Mouse (Mus musculus) forebrain, embryonic 15.5 days (tissue): ENCODE data around the gene Ooep. TPM values are rescaled to one million over a fixed set of nuclear protein-coding genes. Genes with fewer than 3 reads are reported as not detected.
"Not testable (repeated sequence)": the region's sequence is repeated elsewhere in the genome, so short reads cannot be mapped to it uniquely, and the experiment has no call there.

Source experiments
- ATAC-seq: fragments of 200-750 bp; cut with Nextera tagmentation; replicated peaks from 2 replicates; pipeline ENCODE4 v1.8.0; 2017; ENCODE audit warnings: mild to moderate bottlenecking, moderate TSS enrichment, moderate library complexity
- H3K27ac ChIP-seq: fragments of 300-500 bp; sonication (generic); replicated peaks from 2 replicates; pipeline ENCODE4 v1.5.1; 2015; ENCODE audit warnings: mild to moderate bottlenecking, inconsistent platforms
- H3K27me3 ChIP-seq: fragments of 300-500 bp; sonication (generic); 2 replicates; pipeline ENCODE4 v1.6.1; 2015; ENCODE audit warnings: inconsistent platforms
- H3K36me3 ChIP-seq: fragments of 300-500 bp; sonication (generic); 2 replicates; pipeline ENCODE4 v1.6.1; 2015; ENCODE audit warnings: mild to moderate bottlenecking, inconsistent platforms
- H3K4me1 ChIP-seq: fragments of 300-500 bp; sonication (generic); 2 replicates; pipeline ENCODE4 v1.6.1; 2015; ENCODE audit warnings: inconsistent platforms
- H3K4me2 ChIP-seq: fragments of 300-500 bp; sonication (generic); replicated peaks from 2 replicates; pipeline ENCODE4 v1.6.1; 2015; ENCODE audit warnings: mild to moderate bottlenecking, inconsistent platforms
- H3K4me3 ChIP-seq: fragments of 300-500 bp; sonication (generic); 2 replicates; pipeline ENCODE4 v1.5.1; 2015; ENCODE audit warnings: mild to moderate bottlenecking, inconsistent platforms
- H3K9ac ChIP-seq: fragments of 300-500 bp; sonication (generic); replicated peaks from 2 replicates; pipeline ENCODE4 v1.6.1; 2015; ENCODE audit warnings: mild to moderate bottlenecking, inconsistent platforms
- H3K9me3 ChIP-seq: fragments of 300-500 bp; sonication (generic); 2 replicates; pipeline ENCODE4 v1.6.1; 2016; ENCODE audit warnings: inconsistent platforms
- WGBS: fragments of 180-500 bp; shearing (Covaris S2); methylation state at CpG from one replicate; pipeline ENCODE4 v1.1.7; 2015; ENCODE audit warnings: mixed read lengths; 5-methylcytosine and 5-hydroxymethylcytosine counted together
- polyA plus RNA-seq: library from polyadenylated mRNA; unstranded; fragments of >200 nt; fragmentation: Nextera tagmentation; extraction: Ambion mirVana; gene quantifications from 2 replicates; pipeline ENCODE4 v1.2.1, GENCODE M21; 2015

Gene Ooep
- polyA plus RNA-seq, 1 experiment from 2014 or later: 5.1 TPM

GRCm38 (mm10) chr9:78364701-78365100 is 13.8 kb downstream of the Ooep start:
- Histone ChIP-seq H3K36me3 (no peaks in the 10 kb centered on the region), H3K4me2 (no peak overlapping the region), H3K4me3 (no peak overlapping the region), H3K9me3 (no peaks in the 10 kb centered on the region), H3K9ac (no peak overlapping the region), H3K27me3 (no peaks in the 10 kb centered on the region), H3K27ac (no peak overlapping the region), H3K4me1 (no peaks in the 10 kb centered on the region)
- WGBS: 88% methylated on average over 6 of the region's 6 CpGs
- ATAC-seq: no peak

DNA sequence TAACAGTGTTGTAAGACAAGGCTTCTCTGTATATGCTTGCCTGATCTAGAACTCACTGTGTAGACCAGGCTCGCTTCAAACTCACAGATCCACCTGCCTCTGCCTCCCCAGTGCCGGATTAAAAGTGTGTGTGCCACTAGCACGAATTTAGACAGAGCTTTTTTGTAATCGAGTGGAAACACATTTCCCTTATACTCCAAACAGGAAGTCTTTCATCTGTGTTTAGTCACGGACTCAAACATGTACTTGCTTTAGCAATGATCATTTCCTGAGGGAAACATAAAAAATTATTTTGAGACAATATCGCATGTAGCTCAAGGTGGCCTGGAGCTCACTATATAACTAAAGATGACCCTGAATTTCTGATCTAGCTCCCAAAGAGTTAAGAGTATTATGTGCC is 15.2 kb downstream of the Ooep start:
- no peaks in the 10 kb centered on the region for H3K4me1 ChIP-seq
- no peaks in the 10 kb centered on the region for H3K9me3 ChIP-seq
- no peak overlapping the region for H3K9ac ChIP-seq
- H3K27ac ChIP-seq: no peak overlapping the region
- H3K36me3 ChIP-seq: no peaks in the 10 kb centered on the region
- 82% methylated on average over 6 of the region's 6 CpGs for WGBS
- H3K4me2 ChIP-seq: no peak overlapping the region
- H3K27me3 ChIP-seq: no peaks in the 10 kb centered on the region
- ATAC-seq: no peak
- no peak overlapping the region for H3K4me3 ChIP-seq

DNA sequence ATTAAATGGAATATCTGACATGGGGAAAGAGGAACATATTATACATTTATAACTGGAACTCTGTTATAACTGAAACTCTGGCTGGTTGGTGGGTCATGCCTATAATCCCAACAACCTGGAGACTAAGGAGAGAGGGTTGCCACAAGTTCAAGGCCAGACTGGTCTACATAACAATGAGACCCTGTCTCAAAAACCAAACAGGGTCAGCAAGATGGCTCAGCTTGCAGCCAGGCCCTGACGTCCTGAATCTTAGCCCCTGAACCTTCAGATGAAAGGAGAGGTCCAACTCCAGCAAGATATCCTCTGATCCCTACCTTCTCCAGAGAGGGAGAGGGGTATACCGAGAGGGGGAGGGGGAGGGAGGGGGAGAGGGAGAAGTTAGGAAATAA is 18.0 kb downstream of the Ooep start:
- no peaks in the 10 kb centered on the region for H3K36me3 ChIP-seq
- 17% methylated on average over 2 of the region's 2 CpGs for WGBS
- no peaks in the 10 kb centered on the region for H3K4me1 ChIP-seq
- H3K9ac ChIP-seq: no peak overlapping the region
- H3K27me3 ChIP-seq: no peaks in the 10 kb centered on the region
- no peak overlapping the region for H3K27ac ChIP-seq
- no peak for ATAC-seq
- H3K4me3 ChIP-seq: no peak overlapping the region
- H3K9me3 ChIP-seq: no peaks in the 10 kb centered on the region
- no peak overlapping the region for H3K4me2 ChIP-seq

- Histone ChIP-seq H3K4me2 (no peak overlapping the region), H3K27me3 (no peaks in the 10 kb centered on the region), H3K27ac (no peak overlapping the region), H3K4me1 (no peaks in the 10 kb centered on the region), H3K36me3 (no peaks in the 10 kb centered on the region), H3K9ac (no peak overlapping the region), H3K4me3 (no peak overlapping the region), H3K9me3 (no peaks in the 10 kb centered on the region)
- 78% methylated on average over 6 of the region's 6 CpGs for WGBS
- ATAC-seq: no peak
Measured at GRCm38 (mm10) chr9:78359750-78360483, 18.6 kb downstream of the Ooep start.

- peak; percentile 46; the same call in 1 of the 2 replicates for ATAC-seq
- Histone ChIP-seq H3K27ac (no peak overlapping the region), H3K36me3 (no peaks in the 10 kb centered on the region), H3K4me3 (no peak overlapping the region), H3K4me2 (no peak overlapping the region), H3K4me1 (no peaks in the 10 kb centered on the region), H3K27me3 (no peaks in the 10 kb centered on the region), H3K9ac (no peak overlapping the region), H3K9me3 (no peaks in the 10 kb centered on the region)
- WGBS: 16% methylated on average over 9 of the region's 9 CpGs
Measured at GRCm38 (mm10) chr9:78358053-78358452, 20.5 kb downstream of the Ooep start.

DNA sequence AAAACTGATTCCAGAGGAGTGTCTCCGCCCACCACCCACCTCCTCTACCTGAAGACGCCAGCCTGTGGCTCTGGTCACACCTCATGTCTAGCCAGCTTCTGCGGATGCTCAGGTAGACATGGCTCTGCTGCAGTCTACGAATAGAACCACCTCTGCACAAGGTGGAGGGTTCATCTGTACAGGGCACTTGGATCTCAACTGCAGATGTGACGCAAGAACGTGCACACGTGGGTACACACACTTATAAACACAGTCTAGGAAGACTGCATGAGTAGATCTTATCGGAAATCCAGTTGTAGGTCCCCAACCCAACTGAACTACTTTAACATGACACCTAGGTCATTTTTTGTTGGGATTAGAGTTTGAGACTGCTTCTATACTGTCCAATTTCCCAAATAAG is 22.9 kb downstream of the Ooep start, which contains the start of gene Gsta2:
TSS of gene Gsta2 (minus strand) at position 178 of the 400 bp plus-strand sequence.
- Histone ChIP-seq H3K4me1 (no peaks in the 10 kb centered on the region), H3K9ac (no peak within 1 kb of the TSS), H3K4me3 (no peak within 1 kb of the TSS), H3K9me3 (no peaks in the 10 kb centered on the region), H3K4me2 (no peak within 1 kb of the TSS), H3K27ac (no peak within 1 kb of the TSS), H3K36me3 (no peaks in the 10 kb centered on the region), H3K27me3 (no peaks in the 10 kb centered on the region)
- no peak for ATAC-seq
- WGBS: 91% methylated on average over 8 of the region's 8 CpGs

DNA sequence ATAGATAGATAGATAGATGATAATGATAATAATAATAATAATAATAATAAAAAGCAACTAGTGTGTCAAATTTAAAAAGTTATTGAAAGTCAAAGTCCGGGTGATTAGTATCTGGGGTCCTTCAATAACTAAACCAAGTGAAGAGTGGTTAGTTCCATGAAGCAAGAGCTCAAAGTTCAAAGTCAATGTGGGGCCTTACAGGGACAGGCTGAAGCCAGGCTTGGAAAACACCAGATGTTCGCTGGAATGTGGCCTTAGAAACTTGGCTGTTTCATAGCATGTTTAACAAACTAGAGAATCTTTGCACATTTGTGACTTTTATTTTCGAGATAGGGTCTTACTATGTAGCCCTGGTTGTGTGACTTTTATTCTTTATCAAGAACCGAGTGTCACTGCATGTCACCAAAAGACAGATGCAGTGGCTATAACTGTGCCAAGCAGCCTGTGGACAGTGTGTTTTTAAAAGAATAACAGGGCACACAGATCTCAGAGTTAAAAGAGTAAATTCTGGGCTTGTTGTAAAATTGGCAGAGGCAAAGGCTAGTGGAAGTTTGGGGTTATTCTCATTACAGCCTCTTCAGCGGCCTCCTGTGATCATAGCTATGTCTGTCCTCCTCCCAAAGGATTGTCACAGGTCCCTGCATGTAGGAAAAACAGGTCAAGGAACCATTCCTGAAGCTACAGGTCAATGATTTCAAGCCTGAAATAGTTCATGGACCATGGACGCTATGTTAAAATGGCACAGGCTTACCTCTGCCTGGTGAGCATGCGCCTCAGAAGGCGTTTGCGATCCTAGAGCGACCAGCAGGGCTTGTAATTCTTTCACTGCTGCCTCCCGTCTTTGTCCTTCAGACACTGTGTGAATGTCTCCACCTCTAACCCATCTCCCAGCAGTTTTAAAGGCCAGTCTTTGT is 23.6 kb downstream of the Ooep start:
- ATAC-seq: no peak
- WGBS: 84% methylated on average over 11 of the region's 11 CpGs

DNA sequence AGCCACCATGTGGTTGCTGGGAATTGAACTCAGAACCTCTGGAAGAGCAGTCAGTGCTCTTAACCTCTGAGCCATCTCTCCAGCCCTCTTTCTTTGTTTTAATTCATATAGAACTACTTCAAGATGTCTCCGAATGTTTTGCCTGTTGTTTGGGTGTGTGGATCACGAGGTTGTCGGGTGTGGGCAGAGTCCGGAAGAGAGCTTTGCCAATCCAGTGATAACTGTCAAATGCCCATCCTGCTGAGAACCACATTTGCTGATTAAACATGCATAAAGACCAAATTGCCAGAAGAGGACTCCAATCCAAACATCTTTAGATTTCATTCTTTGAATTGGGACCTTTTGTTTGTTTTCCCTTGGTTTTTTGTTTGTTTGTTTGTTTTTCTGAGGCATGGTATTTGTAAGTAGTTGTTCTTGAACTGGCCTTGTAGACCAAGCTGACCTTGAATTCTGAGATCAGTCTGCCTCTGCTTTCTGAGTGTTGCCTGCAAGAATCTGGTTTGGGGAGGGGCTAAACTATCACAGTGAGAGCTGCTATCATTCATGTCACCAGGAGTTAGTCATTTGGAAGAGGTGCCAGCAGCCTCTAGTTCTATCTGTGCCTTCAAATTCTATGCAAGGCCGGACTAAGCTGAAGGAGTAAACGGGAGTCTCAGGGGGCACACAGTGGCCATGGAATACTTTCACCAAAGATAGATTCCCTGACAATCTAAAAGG is 26.9 kb downstream of the Ooep start:
- no peaks in the 10 kb centered on the region for H3K27me3 ChIP-seq
- no peaks in the 10 kb centered on the region for H3K4me1 ChIP-seq
- H3K4me2 ChIP-seq: no peak overlapping the region
- H3K36me3 ChIP-seq: no peaks in the 10 kb centered on the region
- H3K9ac ChIP-seq: no peak overlapping the region
- no peak for ATAC-seq
- H3K9me3 ChIP-seq: no peaks in the 10 kb centered on the region
- no peak overlapping the region for H3K4me3 ChIP-seq
- 82% methylated on average over 6 of the region's 6 CpGs for WGBS
- no peak overlapping the region for H3K27ac ChIP-seq

More for the DNA sequence above, 23.6 kb downstream of the Ooep start:
- H3K27me3 ChIP-seq: no peaks in the 10 kb centered on the region
- no peak overlapping the region for H3K4me3 ChIP-seq
- no peaks in the 10 kb centered on the region for H3K36me3 ChIP-seq
- no peak overlapping the region for H3K27ac ChIP-seq
- H3K9me3 ChIP-seq: no peaks in the 10 kb centered on the region
- no peak overlapping the region for H3K9ac ChIP-seq
- no peaks in the 10 kb centered on the region for H3K4me1 ChIP-seq
- H3K4me2 ChIP-seq: no peak overlapping the region

DNA sequence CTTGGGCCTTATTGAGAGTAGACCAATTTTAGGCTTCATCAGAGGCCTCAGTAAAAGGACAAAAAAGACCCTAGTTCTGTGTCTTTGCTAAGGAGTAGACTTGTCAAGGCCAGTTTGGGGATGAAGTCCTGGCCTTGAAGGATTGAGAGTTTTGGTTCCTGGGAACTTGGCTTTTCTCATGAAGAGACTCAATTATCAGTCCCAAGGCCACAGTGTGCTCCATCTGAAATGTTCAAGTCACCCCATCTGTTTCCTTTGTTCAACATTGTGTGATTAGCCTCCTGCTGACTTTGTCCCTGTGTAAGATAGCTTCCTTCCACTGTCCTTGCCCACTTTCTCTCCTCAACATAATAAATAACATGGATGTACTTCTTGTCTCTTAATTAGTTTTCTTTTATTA is 28.5 kb downstream of the Ooep start:
- not testable (repeated sequence) for H3K36me3 ChIP-seq, H3K27ac ChIP-seq, H3K9ac ChIP-seq, ATAC-seq, H3K4me2 ChIP-seq, H3K4me3 ChIP-seq, H3K9me3 ChIP-seq, H3K27me3 ChIP-seq, H3K4me1 ChIP-seq

GRCm38 (mm10) chr9:78349141-78349540 is 29.4 kb downstream of the Ooep start:
- H3K27me3 ChIP-seq, H3K36me3 ChIP-seq, H3K4me3 ChIP-seq, H3K4me2 ChIP-seq, H3K9ac ChIP-seq, ATAC-seq, H3K4me1 ChIP-seq, H3K27ac ChIP-seq, H3K9me3 ChIP-seq: not testable (repeated sequence)
- WGBS: 78% methylated on average over 3 of the region's 3 CpGs

- H3K4me3 ChIP-seq, H3K9me3 ChIP-seq, H3K4me2 ChIP-seq, H3K27me3 ChIP-seq, H3K4me1 ChIP-seq, ATAC-seq, H3K9ac ChIP-seq, H3K27ac ChIP-seq, H3K36me3 ChIP-seq: not testable (repeated sequence)
- WGBS: 75% methylated on average over 6 of the region's 6 CpGs
Measured at GRCm38 (mm10) chr9:78348206-78349004, 30.1 kb downstream of the Ooep start.
